ENCODE assay signal across 11 mouse cellular contexts in genomic region chrX:167104247-167104621, GRCm38 (mm10).
A peak's percentile ranks its signal among the peaks of the same experiment; 100 is the strongest.
DNase-seq lines count a peak whose midpoint lies in the region; ATAC-seq and TF ChIP-seq lines count a peak whose summit lies in the region.
"Had no signal": no experiment of that assay in that cellular context is flagged by ENCODE, and none has a peak within 500 bp of the region (broad histone marks: within the 10 kb centered on the region; RNA-seq: fewer than 3 reads in every experiment).

No protein-coding gene starts in this region.

- peaks cover 3% of the 10 kb centered on the region; the same call in 1 of the 2 replicates for H3K27me3 ChIP-seq in intestine, embryonic 16.5 days (replicated peaks; ENCODE audit: control insufficient read depth, insufficient read depth, low read length)
- no peaks in the 10 kb centered on the region; the same call in 1 of the 2 replicates for H3K27me3 ChIP-seq in intestine, postnatal 0 days (replicated peaks; ENCODE audit: control insufficient read depth, insufficient read depth, low read length)
- H3K27me3 ChIP-seq in stomach, embryonic 16.5 days (ENCODE audit: control insufficient read depth, insufficient read depth, low read length): peaks cover 4% of the 10 kb centered on the region; the same call in 1 of the 2 replicates
- no peaks in the 10 kb centered on the region for H3K27me3 ChIP-seq in stomach, postnatal 0 days (ENCODE audit: control insufficient read depth, insufficient read depth, low read length)
- H3K27me3 ChIP-seq in heart, embryonic 15.5 days: no peaks in the 10 kb centered on the region

- DNase-seq in stomach, postnatal 0 days (ENCODE audit: low spot score): no peak
- no peak for DNase-seq in frontal cortex, postnatal 25 days (ENCODE audit: low spot score in 2 of 2)
- no peak for DNase-seq in spleen, postnatal 4 days (ENCODE audit: low spot score in 2 of 2)
- DNase-seq: adrenal gland, postnatal 10 days; kidney, adult 9 months had no signal

- no peak overlapping the region for H3K4me2 ChIP-seq in intestine, embryonic 16.5 days (ENCODE audit: low read depth, low read length)
- H3K4me2 ChIP-seq in intestine, postnatal 0 days (replicated peaks; ENCODE audit: low read depth): no peak overlapping the region
- no peak overlapping the region for H3K4me2 ChIP-seq in stomach, embryonic 16.5 days (ENCODE audit: low read depth, low read length)
- H3K4me2 ChIP-seq in stomach, postnatal 0 days (replicated peaks; ENCODE audit: low read depth): no peak overlapping the region
- no peak overlapping the region for H3K4me2 ChIP-seq in heart, embryonic 15.5 days
- H3K4me2 ChIP-seq: neural tube, embryonic 15.5 days had no signal

- no peak overlapping the region for H3K9ac ChIP-seq in intestine, embryonic 16.5 days (ENCODE audit: low read depth, low read length)
- H3K9ac ChIP-seq in intestine, postnatal 0 days (ENCODE audit: low read depth, low read length): no peak overlapping the region
- H3K9ac ChIP-seq in stomach, embryonic 16.5 days (ENCODE audit: low read length): no peak overlapping the region
- no peak overlapping the region for H3K9ac ChIP-seq in stomach, postnatal 0 days (ENCODE audit: low read length)
- H3K9ac ChIP-seq in heart, embryonic 15.5 days: no peak overlapping the region
- H3K9ac ChIP-seq: neural tube, embryonic 15.5 days had no signal

- no peaks in the 10 kb centered on the region for H3K36me3 ChIP-seq in intestine, embryonic 16.5 days (ENCODE audit: control insufficient read depth, insufficient read depth, low read length)
- H3K36me3 ChIP-seq in intestine, postnatal 0 days (ENCODE audit: control insufficient read depth, insufficient read depth): no peaks in the 10 kb centered on the region
- H3K36me3 ChIP-seq in stomach, embryonic 16.5 days (ENCODE audit: control insufficient read depth, insufficient read depth, low read length): no peaks in the 10 kb centered on the region
- no peaks in the 10 kb centered on the region for H3K36me3 ChIP-seq in stomach, postnatal 0 days (ENCODE audit: control insufficient read depth, insufficient read depth, low read length)
- no peaks in the 10 kb centered on the region for H3K36me3 ChIP-seq in heart, embryonic 15.5 days
- H3K36me3 ChIP-seq: neural tube, embryonic 15.5 days had no signal

- no peaks in the 10 kb centered on the region for H3K4me1 ChIP-seq in intestine, embryonic 16.5 days (ENCODE audit: control insufficient read depth, insufficient read depth, low read length)
- no peaks in the 10 kb centered on the region for H3K4me1 ChIP-seq in intestine, postnatal 0 days (replicated peaks; ENCODE audit: control insufficient read depth, insufficient read depth, low read length)
- H3K4me1 ChIP-seq in stomach, embryonic 16.5 days (ENCODE audit: control insufficient read depth, insufficient read depth, low read length): 0 out of 2 replicates have a peak, but pooled peaks cover 5% of the 10 kb centered on the region
- H3K4me1 ChIP-seq in stomach, postnatal 0 days (replicated peaks; ENCODE audit: control insufficient read depth, insufficient read depth): no peaks in the 10 kb centered on the region
- H3K4me1 ChIP-seq in heart, embryonic 15.5 days (replicated peaks): 0 out of 2 replicates have a peak, but pooled peaks cover 2% of the 10 kb centered on the region
- H3K4me1 ChIP-seq: neural tube, embryonic 15.5 days had no signal

- no peaks in the 10 kb centered on the region for H3K9me3 ChIP-seq in intestine, embryonic 16.5 days (ENCODE audit: control insufficient read depth, low read length)
- no peaks in the 10 kb centered on the region for H3K9me3 ChIP-seq in intestine, postnatal 0 days (ENCODE audit: control insufficient read depth)
- no peaks in the 10 kb centered on the region for H3K9me3 ChIP-seq in stomach, embryonic 16.5 days (replicated peaks; ENCODE audit: control insufficient read depth, low read length)
- H3K9me3 ChIP-seq in stomach, postnatal 0 days (ENCODE audit: control insufficient read depth, low read length): no peaks in the 10 kb centered on the region
- H3K9me3 ChIP-seq in heart, embryonic 15.5 days (replicated peaks): no peaks in the 10 kb centered on the region
- H3K9me3 ChIP-seq: neural tube, embryonic 15.5 days had no signal

- ATAC-seq in intestine, embryonic 16.5 days: no peak
- no peak for ATAC-seq in intestine, postnatal 0 days
- ATAC-seq in stomach, embryonic 16.5 days (ENCODE audit: insufficient read depth, low FRiP score): no peak
- no peak for ATAC-seq in stomach, postnatal 0 days (ENCODE audit: low FRiP score, low TSS enrichment)
- ATAC-seq in heart, embryonic 15.5 days (replicated peaks; ENCODE audit: insufficient number of reproducible peaks, insufficient read depth, low FRiP score, low read depth): no peak
- no peak for ATAC-seq in activated CD4-positive, CD25-positive, alpha-beta regulatory T cell, adult 4 months

- H3K4me3 ChIP-seq in intestine, embryonic 16.5 days (ENCODE audit: low read length): no peak overlapping the region
- no peak overlapping the region for H3K4me3 ChIP-seq in intestine, postnatal 0 days (ENCODE audit: low read depth, low read length)
- no peak overlapping the region for H3K4me3 ChIP-seq in stomach, embryonic 16.5 days (replicated peaks; ENCODE audit: low read length)
- H3K4me3 ChIP-seq in stomach, postnatal 0 days (ENCODE audit: low read depth, low read length): no peak overlapping the region
- no peak overlapping the region for H3K4me3 ChIP-seq in heart, embryonic 15.5 days
- H3K4me3 ChIP-seq: neural tube, embryonic 15.5 days had no signal

- no peak for TF ChIP-seq CTCF in intestine, postnatal 0 days (IDR thresholded peaks at IDR 0.05; ENCODE audit: low read depth)
- no peak for TF ChIP-seq CTCF in stomach, postnatal 0 days (IDR thresholded peaks at IDR 0.05; ENCODE audit: low read depth)

- H3K27ac ChIP-seq in intestine, embryonic 16.5 days (ENCODE audit: low read length): 0 out of 2 replicates have a peak overlapping the region, but pooled peaks have one; percentile 18
- no peak overlapping the region for H3K27ac ChIP-seq in intestine, postnatal 0 days (ENCODE audit: low read depth, low read length)
- peak overlapping the region; percentile 67; the same call in 1 of the 2 replicates for H3K27ac ChIP-seq in stomach, embryonic 16.5 days (ENCODE audit: low read length)
- H3K27ac ChIP-seq in stomach, postnatal 0 days (replicated peaks): no peak overlapping the region
- peak overlapping the region; percentile 63 for H3K27ac ChIP-seq in heart, embryonic 15.5 days
- H3K27ac ChIP-seq: neural tube, embryonic 15.5 days had no signal

- WGBS in intestine, embryonic 16.5 days: 55% methylated on average over 4 of the region's 4 CpGs
- WGBS in intestine, postnatal 0 days: 66% methylated on average over 4 of the region's 4 CpGs
- 49% methylated on average over 4 of the region's 4 CpGs for WGBS in stomach, embryonic 16.5 days
- WGBS in stomach, postnatal 0 days: 58% methylated on average over 4 of the region's 4 CpGs
- WGBS in heart, embryonic 15.5 days: 56% methylated on average over 4 of the region's 4 CpGs

- TF ChIP-seq EP300 in stomach, postnatal 0 days (optimal IDR thresholded peaks at IDR 0.05): no peak

Comparison
In these comparisons a context has a peak if more than half of its experiments do, and no peak if none do; other contexts are left out.
1. H3K27ac ChIP-seq: peak in intestine, embryonic 16.5 days (single experiment), stomach, embryonic 16.5 days (single experiment) and heart, embryonic 15.5 days (single experiment); none in intestine, postnatal 0 days (single experiment) and stomach, postnatal 0 days (single experiment).